ENCODE assay signal across 10 mouse cellular contexts in the genomic region with DNA sequence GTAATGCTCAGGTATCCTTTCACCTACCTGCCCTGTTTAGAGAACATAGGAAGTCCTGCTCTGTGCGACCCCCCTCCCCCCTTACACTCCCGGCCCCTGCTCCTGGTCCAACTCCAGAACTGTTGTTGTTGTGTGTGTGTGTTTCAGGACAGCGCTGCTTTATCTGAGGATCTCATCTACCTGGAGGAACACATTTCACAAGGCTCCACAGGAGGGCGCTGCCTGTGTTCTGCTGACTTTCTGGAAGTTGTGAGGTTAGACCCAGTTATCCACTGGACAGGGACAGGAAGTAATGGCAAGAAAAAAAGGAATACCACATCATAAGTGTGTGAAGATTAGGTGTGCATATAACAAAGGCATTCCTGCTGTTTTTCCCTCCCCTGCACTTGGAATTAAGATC.
DNase-seq lines count a peak whose midpoint lies in the region; TF ChIP-seq lines count a peak whose summit lies in the region.
"Had no signal": no experiment of that assay in that cellular context is flagged by ENCODE, and none has a peak within 500 bp of the region (broad histone marks: within the 10 kb centered on the region; RNA-seq: fewer than 3 reads in every experiment).

No protein-coding gene starts in this region.

- no peaks in the 10 kb centered on the region for H3K36me3 ChIP-seq in limb, embryonic 10.5 days
- H3K36me3 ChIP-seq: embryonic facial prominence, embryonic 15.5 days; G1E had no signal

- H3K4me1 ChIP-seq in limb, embryonic 10.5 days, result no peaks in the 10 kb centered on the region
- H3K4me1 ChIP-seq: embryonic facial prominence, embryonic 15.5 days had no signal

- TF ChIP-seq CTCF in brain, embryonic 14.5 days (IDR thresholded peaks at IDR 0.05; ENCODE audit: borderline replicate concordance, extremely low read depth, insufficient read depth, insufficient read length), result peak; percentile 28; the same call in 1 of the 2 replicates

- H3K9me3 ChIP-seq in limb, embryonic 10.5 days (replicated peaks), result no peaks in the 10 kb centered on the region
- H3K9me3 ChIP-seq: embryonic facial prominence, embryonic 15.5 days had no signal

- no peak for TF ChIP-seq POLR2A in brain, embryonic 14.5 days (IDR thresholded peaks at IDR 0.05; ENCODE audit: borderline replicate concordance, extremely low read depth, insufficient read depth, insufficient read length, poor library complexity, severe bottlenecking)

- 51% methylated on average over 4 of the region's 4 CpGs for WGBS in limb, embryonic 10.5 days

- H3K27me3 ChIP-seq in limb, embryonic 10.5 days (ENCODE audit: low read depth, poor library complexity, severe bottlenecking), result no peaks in the 10 kb centered on the region
- H3K27me3 ChIP-seq: embryonic facial prominence, embryonic 15.5 days had no signal

- intact Hi-C loops in left cerebral cortex, postnatal 4 days (cut with DNase I), result no loop called here

- DNase-seq in embryo, embryonic 10 days (ENCODE audit: low spot score), result peak; percentile 35
- DNase-seq in embryo, embryonic 9.5 days (ENCODE audit: extremely low spot score), result no peak
- peak; percentile 11 for DNase-seq in left cerebral cortex, postnatal 4 days
- no peak for DNase-seq in left cerebral cortex, adult 11 months (ENCODE audit: low spot score)
- DNase-seq in brain, embryonic 14.5 days (ENCODE audit: low read depth), result no peak
- DNase-seq in lung, postnatal 36 days, result peak; percentile 61
- no peak for DNase-seq in MN1 (ENCODE audit: low spot score)
- DNase-seq in limb, embryonic 10.5 days (ENCODE audit: low spot score), result no peak

- H3K4me3 ChIP-seq in limb, embryonic 10.5 days, result no peak overlapping the region
- H3K4me3 ChIP-seq: embryonic facial prominence, embryonic 15.5 days had no signal

- H3K27ac ChIP-seq in limb, embryonic 10.5 days, result no peak overlapping the region
- H3K27ac ChIP-seq: embryonic facial prominence, embryonic 15.5 days had no signal

Comparison
In these comparisons a context has a peak if more than half of its experiments do, and no peak if none do; other contexts are left out.
1. DNase-seq: peak in embryo, embryonic 10 days (single experiment), left cerebral cortex, postnatal 4 days (single experiment) and lung, postnatal 36 days (single experiment); none in embryo, embryonic 9.5 days (single experiment), left cerebral cortex, adult 11 months (single experiment), brain, embryonic 14.5 days (single experiment), MN1 (single experiment) and limb, embryonic 10.5 days (single experiment).